Mouse (Mus musculus) retina, embryonic 14.5 days (tissue): Measurements from ENCODE around the gene Dact1.

Experiments used
- DNase-seq: peaks from one replicate; pipeline ENCODE4 v3.0.0-alpha.2; 2015; ENCODE audit warnings: low spot score

The Dact1 gene

DNA sequence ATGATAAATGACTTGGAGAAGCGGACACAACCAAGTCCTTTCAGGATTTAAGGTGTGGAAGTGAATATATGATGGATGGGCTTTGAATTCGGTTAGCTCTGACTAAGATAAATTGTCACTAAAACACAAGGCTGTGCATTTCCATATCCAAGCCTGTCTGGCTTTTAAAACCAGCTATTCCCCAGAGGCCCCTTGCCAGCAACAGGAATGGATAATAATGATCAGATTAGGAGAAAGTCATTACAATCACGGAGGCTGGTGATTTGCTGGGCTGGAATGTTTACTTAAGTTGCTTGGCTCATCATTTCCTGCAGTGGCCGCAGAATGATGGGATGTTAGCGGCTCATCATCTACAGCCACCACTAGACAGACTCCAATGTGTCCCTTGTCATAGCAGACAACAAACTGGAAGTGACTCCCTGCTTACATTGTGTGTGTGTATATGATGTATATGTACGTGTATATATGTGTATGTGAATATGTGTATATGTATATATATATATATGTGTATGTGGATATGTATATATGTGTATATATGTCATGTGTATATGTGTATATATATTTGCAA lies 28.3 kb downstream of the Dact1 start:
- no peak for DNase-seq

DNA sequence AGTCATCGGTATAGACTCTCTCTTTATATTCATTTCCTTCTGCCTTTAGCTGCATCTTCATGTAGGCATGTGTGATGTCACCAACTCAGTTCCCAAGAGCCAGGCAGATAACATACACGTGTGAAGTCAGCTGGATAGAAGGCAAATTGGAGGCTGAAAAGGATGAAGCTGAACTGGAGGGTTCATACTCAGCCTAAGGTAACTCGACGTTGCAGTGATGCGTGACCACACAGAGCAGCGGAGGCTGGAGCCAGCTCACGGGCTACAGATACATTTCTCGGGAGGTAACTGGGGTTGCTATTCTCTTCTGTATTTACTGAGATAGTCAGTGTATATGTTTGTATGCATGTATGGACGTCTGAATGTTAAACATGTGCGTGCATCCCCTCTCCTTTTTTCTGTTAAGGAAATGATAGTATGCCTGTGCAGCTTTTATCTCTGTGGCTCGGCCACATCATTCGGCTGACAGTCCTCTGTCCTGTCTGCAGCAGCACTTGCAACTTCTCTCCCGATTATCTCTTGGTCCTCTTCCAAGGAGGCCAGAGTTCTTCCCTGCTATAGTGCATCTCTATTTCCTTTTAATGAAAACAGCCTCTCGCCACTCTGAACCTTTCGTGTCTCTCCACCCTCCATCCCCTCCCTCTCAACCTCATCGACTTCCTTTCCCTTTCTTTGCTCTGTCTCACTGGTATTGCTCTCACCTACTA lies 29.6 kb downstream of the Dact1 start:
- peak; percentile 21 for DNase-seq

DNA sequence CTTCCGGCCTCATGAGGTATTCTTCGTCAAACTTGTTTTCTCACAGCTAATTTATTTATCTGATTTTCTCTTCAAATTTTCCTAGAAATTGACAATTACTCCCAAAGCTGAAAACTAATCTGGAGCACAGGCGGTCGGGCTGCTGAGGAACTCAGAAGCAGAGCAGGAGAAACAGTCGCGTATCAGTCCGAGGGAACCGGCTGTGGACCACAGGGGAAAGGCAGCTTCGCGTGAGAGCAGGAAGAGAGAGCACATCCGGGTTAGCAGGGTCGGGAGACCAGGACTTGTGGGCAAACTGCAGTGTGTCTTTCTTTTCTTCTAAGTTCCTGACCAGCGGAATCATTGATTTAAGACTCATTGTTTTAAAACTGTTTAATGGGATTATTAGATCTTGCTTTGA lies 32.7 kb downstream of the Dact1 start:
- DNase-seq: peak; percentile 32

- no peak for DNase-seq
Observed at GRCm38 (mm10) chr12:71345471-71345870, 35.8 kb downstream of the Dact1 start.

- no peak for DNase-seq
Observed at GRCm38 (mm10) chr12:71346071-71346470, 36.4 kb downstream of the Dact1 start.

DNA sequence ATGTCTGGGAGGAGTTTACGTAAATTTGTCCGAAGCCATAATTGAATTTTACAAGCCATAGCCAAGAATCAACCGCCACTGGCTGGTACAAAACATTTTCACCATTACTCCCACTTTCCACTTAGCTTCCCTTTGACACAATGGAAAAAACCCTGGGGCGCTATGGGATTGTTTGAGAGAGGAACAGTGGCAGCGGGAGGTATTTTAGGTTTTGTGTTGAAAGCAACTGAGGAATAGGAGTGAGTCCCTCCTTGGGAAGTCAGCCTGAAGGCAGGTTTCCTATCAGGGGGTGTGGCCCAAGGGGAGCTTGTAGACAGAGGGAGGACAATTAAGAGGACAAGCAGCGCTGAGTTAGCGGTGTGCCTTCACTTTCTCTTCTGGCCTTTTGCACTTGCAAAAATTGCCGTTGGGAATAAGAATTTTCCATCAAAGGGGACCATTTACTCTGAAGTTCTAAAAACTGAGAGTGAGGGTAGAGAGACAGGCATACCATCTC lies 38.8 kb downstream of the Dact1 start:
- DNase-seq: no peak

DNA sequence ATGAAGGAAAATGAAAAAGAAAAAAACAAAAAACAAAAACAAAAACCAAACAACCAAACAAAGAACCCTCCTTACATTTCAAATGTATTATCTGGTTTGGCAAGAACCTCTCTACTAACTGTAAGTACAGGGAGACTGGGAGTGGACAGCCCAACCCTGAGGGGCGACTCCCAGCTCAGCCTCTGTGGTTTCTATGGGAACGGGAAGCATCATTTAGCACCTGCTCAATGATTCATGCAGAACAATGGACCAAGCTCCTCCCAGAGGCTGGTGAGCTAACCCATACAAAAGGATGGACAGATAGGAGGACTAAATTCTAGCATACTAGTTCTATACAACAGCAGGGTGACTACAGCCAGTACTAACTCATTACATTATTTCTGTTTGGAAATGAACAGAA lies 40.4 kb downstream of the Dact1 start:
- DNase-seq: peak; percentile 72

DNA sequence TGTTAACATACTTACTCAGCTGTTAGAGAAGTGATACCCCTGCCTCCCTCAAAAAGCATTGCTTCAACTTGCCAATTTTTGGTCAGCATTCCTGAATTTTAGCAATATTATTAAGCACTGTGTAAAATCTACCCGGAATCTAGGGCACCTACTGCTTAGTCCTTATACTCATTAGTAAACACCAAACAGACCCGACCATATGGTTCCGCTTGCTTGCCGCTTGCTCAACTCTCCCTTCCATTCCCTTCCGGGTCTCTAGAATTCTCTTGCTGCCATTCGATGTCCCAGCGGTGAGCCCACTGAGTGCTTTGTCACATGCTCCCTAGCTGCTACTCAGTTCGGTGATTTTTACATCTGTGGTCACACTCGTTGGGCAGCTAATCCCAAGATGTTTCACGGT lies 45.0 kb downstream of the Dact1 start:
- no peak for DNase-seq

- no peak for DNase-seq
Observed at GRCm38 (mm10) chr12:71355092-71355491, 45.4 kb downstream of the Dact1 start.

DNA sequence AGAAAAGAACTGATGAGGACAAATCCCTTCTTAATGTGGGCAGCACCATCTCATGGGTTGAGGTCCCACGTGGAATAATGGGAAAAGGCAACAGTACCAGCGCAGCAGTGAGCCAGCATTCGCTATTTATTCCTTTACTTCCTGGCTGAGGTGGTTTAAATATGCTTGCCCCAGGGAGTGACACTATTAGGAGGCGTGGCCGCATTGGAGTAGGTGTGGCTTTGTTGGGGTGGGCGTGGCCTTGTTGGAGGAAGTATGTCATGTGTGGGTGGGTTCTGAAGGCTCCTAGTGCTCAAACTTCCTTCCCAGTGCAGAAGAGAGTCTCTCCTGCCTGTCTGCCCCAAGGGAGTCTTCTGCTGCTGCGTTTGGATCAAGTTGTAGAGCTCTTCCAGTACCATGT lies 51.9 kb downstream of the Dact1 start:
- DNase-seq: no peak

- no peak for DNase-seq
Observed at GRCm38 (mm10) chr12:71362425-71362824, 52.7 kb downstream of the Dact1 start.

DNA sequence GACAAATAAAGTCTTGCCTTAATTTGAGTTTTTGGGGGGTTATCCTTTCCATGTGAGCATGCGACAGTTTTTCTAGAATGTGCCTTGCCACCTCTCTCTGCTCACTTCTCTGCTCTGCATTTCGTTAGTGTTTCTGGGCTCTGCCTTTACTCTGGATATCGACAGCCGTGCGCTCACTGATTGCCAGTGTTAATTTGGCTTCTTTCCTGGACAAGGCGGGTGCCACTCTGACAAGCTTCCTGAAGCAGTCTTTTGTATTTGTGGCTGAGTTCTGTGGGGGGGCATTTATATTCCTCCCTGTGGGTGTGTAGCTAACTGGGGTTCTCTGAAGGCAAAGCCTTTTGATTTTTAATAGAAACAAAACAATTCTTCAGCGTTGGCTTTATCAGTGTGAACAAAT lies 54.4 kb downstream of the Dact1 start:
- no peak for DNase-seq

DNA sequence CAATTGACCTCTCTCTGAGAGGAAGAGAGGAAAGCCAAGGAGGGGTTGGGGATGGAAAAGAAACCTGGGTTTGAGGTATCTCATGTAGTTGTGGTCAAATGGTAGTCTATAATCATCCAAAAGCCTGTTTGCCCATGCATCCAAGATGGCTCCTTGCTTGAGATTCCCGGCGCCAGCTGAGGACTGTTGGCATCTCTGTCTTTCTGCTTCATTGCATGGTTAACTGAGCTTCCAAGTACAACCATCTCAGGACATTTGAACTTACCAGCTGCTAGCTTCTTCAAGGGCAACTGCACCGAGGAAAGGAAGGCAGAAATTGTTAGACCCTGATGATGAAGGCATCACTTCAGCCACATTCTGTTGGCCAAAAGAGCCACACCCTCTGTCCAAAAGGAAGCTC lies 54.8 kb downstream of the Dact1 start:
- no peak for DNase-seq

DNA sequence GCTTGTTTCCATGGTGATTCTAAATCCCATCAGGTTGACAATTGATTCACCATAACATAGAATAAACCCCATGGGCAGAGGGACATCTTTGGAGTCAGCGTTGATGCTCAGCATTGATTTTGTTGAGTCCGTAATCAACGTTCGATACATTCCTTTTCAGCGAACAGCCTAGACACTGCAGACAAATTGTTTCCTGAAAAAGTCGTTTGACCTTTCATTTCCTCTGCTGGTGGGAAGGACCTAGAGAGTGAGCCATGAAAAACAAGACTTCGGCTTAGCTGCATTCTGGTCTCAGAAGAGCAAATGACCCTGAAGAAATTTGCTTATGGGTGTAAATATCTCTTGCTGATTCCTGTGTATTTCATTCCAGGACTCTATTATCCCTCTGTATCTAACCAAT lies 55.5 kb downstream of the Dact1 start:
- no peak for DNase-seq

GRCm38 (mm10) chr12:71366175-71366574 lies 56.5 kb downstream of the Dact1 start:
- no peak for DNase-seq

DNA sequence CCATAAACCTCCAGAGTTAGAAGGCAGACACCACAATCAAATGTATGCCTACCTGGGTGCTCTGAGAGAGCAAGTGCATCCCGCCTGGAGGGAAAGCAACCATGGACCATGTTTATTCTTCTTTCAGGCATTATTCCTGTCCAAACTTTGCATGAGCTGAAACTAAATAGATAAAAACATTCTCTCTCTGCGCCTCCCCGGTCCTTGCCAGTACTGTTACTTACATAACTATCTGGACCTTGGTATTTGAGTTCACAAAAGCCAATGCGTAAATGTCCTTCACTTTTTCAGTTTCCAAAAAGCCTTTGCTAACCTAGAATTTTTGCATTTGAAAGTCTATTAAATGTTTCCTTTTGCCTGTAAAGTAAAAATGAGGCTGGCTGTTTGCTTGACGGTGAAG lies 58.9 kb downstream of the Dact1 start:
- no peak for DNase-seq
